Mouse (Mus musculus): ENCODE data around the gene Gpr132.
A peak's percentile ranks its signal among the peaks of the same experiment; 100 is the strongest.

Gene Gpr132

GRCm38 (mm10) chr12:112877073-112877576 is 9.1 kb upstream of the Gpr132 start:
- DNase-seq (ENCODE audit: low read depth, low spot score), result no peak

GRCm38 (mm10) chr12:112876332-112877072 is 8.5 kb upstream of the Gpr132 start:
- peak; percentile 77 for DNase-seq (ENCODE audit: low read depth, low spot score)

GRCm38 (mm10) chr12:112875225-112876013 is 7.4 kb upstream of the Gpr132 start:
- peak; percentile 81 for DNase-seq (ENCODE audit: low read depth, low spot score)

GRCm38 (mm10) chr12:112874199-112874598 is 6.2 kb upstream of the Gpr132 start:
- no peak for DNase-seq (ENCODE audit: low read depth, low spot score)

- DNase-seq (ENCODE audit: low read depth, low spot score), result peak; percentile 83
Observed at GRCm38 (mm10) chr12:112873452-112874190, 5.6 kb upstream of the Gpr132 start.

- no peak for DNase-seq (ENCODE audit: low read depth, low spot score)
Observed at GRCm38 (mm10) chr12:112872991-112873390, 5.0 kb upstream of the Gpr132 start.

- no peak for DNase-seq (ENCODE audit: low read depth, low spot score)
Observed at GRCm38 (mm10) chr12:112871272-112871671, 3.2 kb upstream of the Gpr132 start.

- DNase-seq (ENCODE audit: low read depth, low spot score), result peak; percentile 53
Observed at GRCm38 (mm10) chr12:112870775-112871174, 2.7 kb upstream of the Gpr132 start.

- DNase-seq (ENCODE audit: low read depth, low spot score), result peak; percentile 64
Observed at GRCm38 (mm10) chr12:112869783-112870204, 1.8 kb upstream of the Gpr132 start.

- DNase-seq (ENCODE audit: low read depth, low spot score), result no peak
Observed at GRCm38 (mm10) chr12:112867106-112867674, 838 bp downstream of the Gpr132 start.

- no peak for DNase-seq (ENCODE audit: low read depth, low spot score)
Observed at GRCm38 (mm10) chr12:112866467-112867080, 1.5 kb downstream of the Gpr132 start.

- DNase-seq (ENCODE audit: low read depth, low spot score), result no peak
Observed at GRCm38 (mm10) chr12:112864804-112865203, 3.2 kb downstream of the Gpr132 start.

GRCm38 (mm10) chr12:112861911-112862321 is 6.1 kb downstream of the Gpr132 start:
- peak; percentile 60 for DNase-seq (ENCODE audit: low read depth, low spot score)

GRCm38 (mm10) chr12:112860765-112861164 is 7.3 kb downstream of the Gpr132 start:
- DNase-seq (ENCODE audit: low read depth, low spot score), result peak; percentile 95

GRCm38 (mm10) chr12:112859930-112860329 is 8.1 kb downstream of the Gpr132 start:
- DNase-seq (ENCODE audit: low read depth, low spot score), result peak; percentile 89

GRCm38 (mm10) chr12:112858581-112859336 is 9.3 kb downstream of the Gpr132 start:
- peak; percentile 23 for DNase-seq (ENCODE audit: low read depth, low spot score)

- peak; percentile 56 for DNase-seq (ENCODE audit: low read depth, low spot score)
Observed at GRCm38 (mm10) chr12:112857021-112857925, 10.8 kb downstream of the Gpr132 start.

GRCm38 (mm10) chr12:112856338-112856737 is 11.7 kb downstream of the Gpr132 start:
- peak; percentile 71 for DNase-seq (ENCODE audit: low read depth, low spot score)
